8 mouse cellular contexts compared by ENCODE assay signal in genomic region chr14:101774631-101775030, GRCm38 (mm10). TPM values are rescaled to one million over a fixed set of nuclear protein-coding genes. Genes with fewer than 3 reads are reported as not detected.
A peak's percentile ranks its signal among the peaks of the same experiment; 100 is the strongest.
DNase-seq lines count a peak whose midpoint lies in the region; ATAC-seq lines count a peak whose summit lies in the region.

No protein-coding gene starts in this region.

- H3K27me3 ChIP-seq in midbrain, embryonic 12.5 days: no peaks in the 10 kb centered on the region
- no peaks in the 10 kb centered on the region for H3K27me3 ChIP-seq in midbrain, embryonic 15.5 days (replicated peaks)

- 58% methylated on average over 4 of the region's 4 CpGs for WGBS in midbrain, embryonic 12.5 days
- WGBS in midbrain, embryonic 15.5 days: 61% methylated on average over 4 of the region's 4 CpGs

- peak; percentile 33 for DNase-seq in gastrocnemius, adult 18-20 months (ENCODE audit: low spot score)
- no peak for DNase-seq in gastrocnemius, adult 8-10 months (ENCODE audit: low spot score in 2 of 2)
- peak; percentile 6 to 57 for DNase-seq in adrenal gland, postnatal 36 days
- peak; percentile 22 for DNase-seq in kidney, postnatal 14 days
- DNase-seq in ovary, adult 18-20 months (ENCODE audit: low spot score): no peak
- DNase-seq in cerebellum, adult 8-10 months: no peak

- peaks cover 10% of the 10 kb centered on the region for H3K4me1 ChIP-seq in midbrain, embryonic 12.5 days
- H3K4me1 ChIP-seq in midbrain, embryonic 15.5 days: no peaks in the 10 kb centered on the region

- no peak overlapping the region for H3K4me3 ChIP-seq in midbrain, embryonic 12.5 days
- no peak overlapping the region for H3K4me3 ChIP-seq in midbrain, embryonic 15.5 days

- H3K9ac ChIP-seq in midbrain, embryonic 12.5 days (replicated peaks): no peak overlapping the region
- H3K9ac ChIP-seq in midbrain, embryonic 15.5 days: no peak overlapping the region

- no peak overlapping the region for H3K4me2 ChIP-seq in midbrain, embryonic 12.5 days (replicated peaks)
- no peak overlapping the region for H3K4me2 ChIP-seq in midbrain, embryonic 15.5 days

- no peaks in the 10 kb centered on the region for H3K9me3 ChIP-seq in midbrain, embryonic 12.5 days
- no peaks in the 10 kb centered on the region for H3K9me3 ChIP-seq in midbrain, embryonic 15.5 days

- no peaks in the 10 kb centered on the region for H3K36me3 ChIP-seq in midbrain, embryonic 12.5 days
- no peaks in the 10 kb centered on the region for H3K36me3 ChIP-seq in midbrain, embryonic 15.5 days (replicated peaks)

- 0 out of 2 replicates have a peak, but pooled peaks have one; percentile 39 for ATAC-seq in midbrain, embryonic 12.5 days (ENCODE audit: low FRiP score, low read depth)
- no peak for ATAC-seq in midbrain, embryonic 15.5 days (replicated peaks)

- H3K27ac ChIP-seq in midbrain, embryonic 12.5 days (replicated peaks): no peak overlapping the region
- H3K27ac ChIP-seq in midbrain, embryonic 15.5 days: no peak overlapping the region

RNA-seq across cellular contexts. Expression of gene Lmo7, which starts 44.9 kb away (rescaled TPM):
- 10 to 100 TPM; 60.0 to 72.5 TPM for total RNA-seq in gastrocnemius, adult 18-20 months (2021)
- total RNA-seq in gastrocnemius, adult 8-10 months (2022): 10 to 100 TPM; 62.1 to 71.5 (median 67.1) TPM
- polyA plus RNA-seq in midbrain, embryonic 12.5 days (2016; fragmentation: Nextera tagmentation; extraction: Ambion mirVana): 2.2 and 4.3 TPM in 2 replicates
- 2.1 and 2.3 TPM in 2 replicates for polyA plus RNA-seq in midbrain, embryonic 15.5 days (2015; fragmentation: Nextera tagmentation; extraction: Ambion mirVana)
- total RNA-seq in adrenal gland, postnatal 36 days (2021): 10 to 100 TPM; 16.3 to 19.8 TPM

RNA-seq across cellular contexts. Expression of gene Gm9922, which starts 45.0 kb away (rescaled TPM):
- total RNA-seq in gastrocnemius, adult 18-20 months (2021): not detected
- total RNA-seq in gastrocnemius, adult 8-10 months (2022): not detected
- 0.63 and 1.3 TPM in 2 replicates for polyA plus RNA-seq in midbrain, embryonic 12.5 days (2016; fragmentation: Nextera tagmentation; extraction: Ambion mirVana)
- polyA plus RNA-seq in midbrain, embryonic 15.5 days (2015; fragmentation: Nextera tagmentation; extraction: Ambion mirVana): 0.63 TPM in 1 of 2 replicates, not detected in the other
- 1 to 10 TPM; 1.4 to 2.0 TPM for total RNA-seq in adrenal gland, postnatal 36 days (2021)

Comparison
In these comparisons a context has a peak if more than half of its experiments do, and no peak if none do; other contexts are left out.
1. DNase-seq: peak in gastrocnemius, adult 18-20 months (single experiment), adrenal gland, postnatal 36 days (2 of 2) and kidney, postnatal 14 days (single experiment); none in gastrocnemius, adult 8-10 months (0 of 2), ovary, adult 18-20 months (single experiment) and cerebellum, adult 8-10 months (single experiment).